Mouse (Mus musculus) liver, embryonic 16.5 days (tissue): Measurements from ENCODE around the gene Hormad2. TPM values are rescaled to one million over a fixed set of nuclear protein-coding genes. Genes with fewer than 3 reads are reported as not detected.

Experiments
- ATAC-seq: fragments of 200-750 bp; cut with Nextera tagmentation; 2 replicates; pipeline ENCODE4 v1.8.0; 2017; ENCODE audit warnings: low read depth, mild to moderate bottlenecking, moderate number of reproducible peaks, moderate library complexity
- H3K27ac ChIP-seq: fragments of 300-500 bp; sonication (generic); 2 replicates; pipeline ENCODE4 v1.5.1; 2014; ENCODE audit warnings: mild to moderate bottlenecking, low read length
- H3K27me3 ChIP-seq: fragments of 300-500 bp; sonication (generic); 2 replicates; pipeline ENCODE4 v1.6.1; 2014; ENCODE audit warnings: low read depth, low read length, mixed read lengths; ENCODE audit not compliant: control insufficient read depth, insufficient read depth
- H3K36me3 ChIP-seq: fragments of 300-500 bp; sonication (generic); 2 replicates; pipeline ENCODE4 v1.6.1; 2014; ENCODE audit warnings: mild to moderate bottlenecking; ENCODE audit not compliant: control insufficient read depth, insufficient read depth
- H3K4me1 ChIP-seq: fragments of 300-500 bp; sonication (generic); 2 replicates; pipeline ENCODE4 v1.6.1; 2014; ENCODE audit warnings: low read depth, low read length, mixed read lengths; ENCODE audit not compliant: control insufficient read depth
- H3K4me2 ChIP-seq: fragments of 300-500 bp; sonication (generic); 2 replicates; pipeline ENCODE4 v1.6.1; 2014; ENCODE audit warnings: low read depth, low read length, mixed read lengths
- H3K4me3 ChIP-seq: fragments of 300-500 bp; sonication (generic); 2 replicates; pipeline ENCODE4 v1.5.1; 2014; ENCODE audit warnings: low read depth, mild to moderate bottlenecking, low read length
- H3K9ac ChIP-seq: fragments of 300-500 bp; sonication (generic); 2 replicates; pipeline ENCODE4 v1.6.1; 2014; ENCODE audit warnings: low read depth, low read length
- H3K9me3 ChIP-seq: fragments of 300-500 bp; sonication (generic); replicated peaks from 2 replicates; pipeline ENCODE4 v1.6.1; 2016; ENCODE audit warnings: low read length; ENCODE audit not compliant: control insufficient read depth
- WGBS: fragments of 180-500 bp; shearing (Covaris S2); extraction: QIAGEN DNeasy Blood & Tissue Kit; methylation state at CpG from one replicate; pipeline ENCODE4 v1.1.7; 2014; ENCODE audit not compliant: insufficient replicate concordance; 5-methylcytosine and 5-hydroxymethylcytosine counted together
- polyA plus RNA-seq: library from polyadenylated mRNA; unstranded; fragments of >200 nt; fragmentation: Nextera tagmentation; extraction: Ambion mirVana; gene quantifications from 2 replicates; pipeline ENCODE4 v1.2.1, GENCODE M21; 2015

The Hormad2 gene
- polyA plus RNA-seq, 1 experiment from 2014 or later, result 0.39 TPM

DNA sequence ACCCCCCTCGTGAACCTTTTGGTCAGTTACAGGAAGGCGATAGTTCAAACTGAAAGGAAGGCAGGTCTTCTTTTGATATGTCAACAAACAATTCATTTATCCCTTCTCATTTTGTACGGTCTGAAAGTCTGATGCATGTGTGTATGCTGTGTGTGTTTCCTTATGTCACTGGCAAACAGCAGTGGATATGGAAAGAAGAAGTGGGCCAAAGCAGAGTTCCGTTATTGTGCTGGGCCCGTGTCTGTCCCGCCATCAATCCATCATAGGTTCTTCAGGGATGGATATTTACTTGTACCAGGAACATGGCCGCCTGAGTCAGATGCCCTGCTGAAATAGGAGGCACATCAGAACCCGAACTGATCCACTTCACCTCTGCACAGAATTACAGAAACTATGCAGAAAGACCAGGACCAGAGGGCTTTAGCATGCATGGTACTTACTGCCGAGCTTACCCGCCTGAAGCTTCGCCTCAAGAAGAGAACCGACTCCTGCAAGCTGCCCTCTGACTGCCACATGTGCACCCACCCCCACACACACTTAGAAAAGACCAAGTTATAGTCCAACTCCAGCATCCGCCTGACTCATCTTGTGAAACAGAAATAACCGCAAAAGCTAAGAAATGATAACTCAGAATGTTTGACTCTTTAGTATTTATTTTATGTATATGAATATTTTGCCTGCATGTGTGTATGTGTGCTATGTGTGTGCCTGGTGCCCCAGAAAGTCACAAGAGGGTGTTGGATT lies 121.5 kb downstream of the Hormad2 start:
- WGBS, result 60% methylated on average over 14 of the region's 14 CpGs
- no peak overlapping the region for H3K4me2 ChIP-seq
- no peak for ATAC-seq
- H3K27me3 ChIP-seq, result no peaks in the 10 kb centered on the region
- no peaks in the 10 kb centered on the region for H3K36me3 ChIP-seq
- H3K4me1 ChIP-seq, result no peaks in the 10 kb centered on the region; the same call in 1 of the 2 replicates
- H3K9ac ChIP-seq, result no peak overlapping the region
- no peaks in the 10 kb centered on the region for H3K9me3 ChIP-seq
- no peak overlapping the region for H3K27ac ChIP-seq
- no peak overlapping the region for H3K4me3 ChIP-seq

GRCm38 (mm10) chr11:4318011-4318410 lies 122.9 kb downstream of the Hormad2 start:
- no peak overlapping the region for H3K27ac ChIP-seq
- WGBS, result 36% methylated on average over 3 of the region's 3 CpGs
- no peaks in the 10 kb centered on the region for H3K9me3 ChIP-seq
- H3K4me1 ChIP-seq, result no peaks in the 10 kb centered on the region; the same call in 1 of the 2 replicates
- no peak overlapping the region for H3K4me3 ChIP-seq
- no peak overlapping the region for H3K9ac ChIP-seq
- ATAC-seq, result no peak
- no peaks in the 10 kb centered on the region for H3K36me3 ChIP-seq
- no peaks in the 10 kb centered on the region for H3K27me3 ChIP-seq
- no peak overlapping the region for H3K4me2 ChIP-seq

- WGBS, result 54% methylated on average over 5 of the region's 5 CpGs
- Histone ChIP-seq H3K9ac (no peak overlapping the region), H3K27me3 (no peaks in the 10 kb centered on the region), H3K9me3 (no peaks in the 10 kb centered on the region), H3K4me3 (no peak overlapping the region), H3K36me3 (no peaks in the 10 kb centered on the region), H3K4me1 (no peaks in the 10 kb centered on the region; the same call in 1 of the 2 replicates), H3K4me2 (no peak overlapping the region), H3K27ac (no peak overlapping the region)
- no peak for ATAC-seq
These were observed 123.6 kb downstream of the Hormad2 start for GRCm38 (mm10) chr11:4317287-4317686.

DNA sequence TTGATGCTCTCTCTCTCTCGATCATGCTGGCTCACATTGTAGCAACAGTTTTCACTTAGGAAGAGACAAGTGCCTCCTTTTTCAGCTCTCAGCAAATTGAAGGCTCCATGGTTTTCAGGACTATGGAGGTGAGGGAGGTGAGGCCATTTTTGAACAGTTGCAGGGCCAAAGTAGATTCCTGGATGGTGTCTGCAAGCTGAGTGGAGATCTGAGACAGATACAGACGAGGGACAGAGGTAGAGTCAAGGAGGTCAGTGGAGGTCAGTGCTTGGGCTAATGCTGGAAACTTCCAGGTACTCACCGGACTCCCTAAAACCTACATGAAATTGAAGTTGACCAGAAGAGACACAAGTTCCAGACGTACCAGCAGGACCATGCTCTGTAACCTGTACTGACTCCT lies 128.7 kb downstream of the Hormad2 start:
- Histone ChIP-seq H3K4me2 (no peak overlapping the region), H3K9me3 (no peaks in the 10 kb centered on the region)
- WGBS, result 60% methylated on average over 4 of the region's 4 CpGs

GRCm38 (mm10) chr11:4310324-4310723 lies 130.6 kb downstream of the Hormad2 start:
- Histone ChIP-seq H3K27me3 (no peaks in the 10 kb centered on the region), H3K36me3 (no peaks in the 10 kb centered on the region), H3K4me2 (no peak overlapping the region), H3K27ac (no peak overlapping the region), H3K4me3 (no peak overlapping the region), H3K4me1 (no peaks in the 10 kb centered on the region; the same call in 1 of the 2 replicates), H3K9me3 (no peaks in the 10 kb centered on the region), H3K9ac (no peak overlapping the region)
- ATAC-seq, result no peak
- WGBS, result 79% methylated on average over 4 of the region's 4 CpGs

More for the DNA sequence above, 128.7 kb downstream of the Hormad2 start:
- no peaks in the 10 kb centered on the region for H3K27me3 ChIP-seq
- no peak overlapping the region for H3K27ac ChIP-seq
- ATAC-seq, result no peak
- no peak overlapping the region for H3K4me3 ChIP-seq
- H3K4me1 ChIP-seq, result no peaks in the 10 kb centered on the region; the same call in 1 of the 2 replicates
- no peaks in the 10 kb centered on the region for H3K36me3 ChIP-seq
- no peak overlapping the region for H3K9ac ChIP-seq

GRCm38 (mm10) chr11:4309613-4310012 lies 131.3 kb downstream of the Hormad2 start:
- no peak for ATAC-seq
- no peak overlapping the region for H3K9ac ChIP-seq
- no peaks in the 10 kb centered on the region for H3K36me3 ChIP-seq
- no peak overlapping the region for H3K27ac ChIP-seq
- H3K4me1 ChIP-seq, result no peaks in the 10 kb centered on the region
- H3K27me3 ChIP-seq, result no peaks in the 10 kb centered on the region
- 51% methylated on average over 4 of the region's 4 CpGs for WGBS
- no peak overlapping the region for H3K4me3 ChIP-seq
- H3K4me2 ChIP-seq, result no peak overlapping the region
- no peaks in the 10 kb centered on the region for H3K9me3 ChIP-seq

DNA sequence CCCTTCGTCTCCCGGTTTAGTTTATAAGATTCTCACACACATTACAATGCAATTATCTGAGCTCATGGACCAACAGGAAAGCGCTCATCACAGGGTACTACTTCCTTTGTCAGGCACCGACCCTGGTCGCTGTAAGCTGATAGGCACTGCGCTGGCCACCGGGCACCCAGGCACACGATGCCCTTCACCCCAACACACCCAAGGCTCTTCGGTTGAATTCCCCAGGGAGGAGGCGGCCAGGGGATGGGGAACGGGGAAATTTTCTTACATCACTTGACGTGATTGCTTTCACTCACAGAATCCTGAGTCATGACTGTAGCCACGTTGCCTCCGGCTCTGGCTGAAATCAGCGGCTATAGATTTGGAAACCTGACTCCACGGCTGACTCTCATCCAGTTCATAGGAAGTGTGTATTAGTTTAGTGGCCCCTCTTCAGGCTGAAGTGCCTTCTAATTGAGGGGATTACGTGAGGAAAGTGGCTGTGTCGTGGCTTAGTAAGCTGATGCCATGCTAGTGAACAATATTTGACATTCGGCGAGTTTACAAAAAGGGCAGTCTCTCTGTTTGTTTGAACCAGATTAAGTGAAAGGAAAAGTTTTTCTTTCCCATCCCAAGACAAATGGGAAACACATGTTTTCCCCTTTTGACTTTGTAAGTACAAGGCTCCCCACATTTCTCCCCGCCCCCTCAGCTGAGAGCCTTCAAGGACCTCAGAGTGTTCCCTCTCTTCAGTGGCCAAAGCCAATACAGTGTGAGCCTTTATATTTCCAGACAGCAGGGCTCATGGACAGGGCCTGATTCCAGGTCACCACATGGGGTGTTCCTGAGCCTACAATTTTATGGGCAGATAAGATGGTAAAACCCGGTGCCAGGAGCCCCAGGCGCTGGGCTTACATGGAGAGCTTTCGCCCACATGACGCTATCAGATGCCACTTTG lies 132.1 kb downstream of the Hormad2 start:
- H3K9ac ChIP-seq, result no peak overlapping the region
- no peaks in the 10 kb centered on the region for H3K27me3 ChIP-seq
- H3K4me3 ChIP-seq, result no peak overlapping the region
- no peaks in the 10 kb centered on the region for H3K4me1 ChIP-seq
- WGBS, result 40% methylated on average over 25 of the region's 25 CpGs
- no peak overlapping the region for H3K27ac ChIP-seq
- no peak for ATAC-seq
- no peaks in the 10 kb centered on the region for H3K9me3 ChIP-seq
- H3K36me3 ChIP-seq, result no peaks in the 10 kb centered on the region
- no peak overlapping the region for H3K4me2 ChIP-seq

- Histone ChIP-seq H3K9ac (no peak overlapping the region), H3K27me3 (no peaks in the 10 kb centered on the region), H3K4me3 (no peak overlapping the region), H3K36me3 (no peaks in the 10 kb centered on the region), H3K4me1 (no peaks in the 10 kb centered on the region), H3K4me2 (no peak overlapping the region), H3K27ac (no peak overlapping the region), H3K9me3 (no peaks in the 10 kb centered on the region)
- WGBS, result 46% methylated on average over 6 of the region's 6 CpGs
- ATAC-seq, result no peak
These were observed 132.8 kb downstream of the Hormad2 start for GRCm38 (mm10) chr11:4308060-4308513.

GRCm38 (mm10) chr11:4306086-4306485 lies 134.8 kb downstream of the Hormad2 start:
- no peak overlapping the region for H3K4me2 ChIP-seq
- no peak overlapping the region for H3K27ac ChIP-seq
- H3K36me3 ChIP-seq, result no peaks in the 10 kb centered on the region
- H3K27me3 ChIP-seq, result no peaks in the 10 kb centered on the region
- no peaks in the 10 kb centered on the region for H3K4me1 ChIP-seq
- no peak overlapping the region for H3K9ac ChIP-seq
- 65% methylated on average over 2 of the region's 2 CpGs for WGBS
- H3K9me3 ChIP-seq, result no peaks in the 10 kb centered on the region
- no peak overlapping the region for H3K4me3 ChIP-seq
- no peak for ATAC-seq
